Mouse (Mus musculus) kidney, adult 11 months (tissue): ENCODE data around the gene Gm20695.

Experiments
- DNase-seq: peaks from one replicate; pipeline ENCODE4 v3.0.0; 2022

The Gm20695 gene

GRCm38 (mm10) chr16:3896046-3896445 is 11.6 kb downstream of the Gm20695 start:
- DNase-seq = no peak

- no peak for DNase-seq
These were observed 12.1 kb downstream of the Gm20695 start for GRCm38 (mm10) chr16:3896553-3896952.

GRCm38 (mm10) chr16:3907471-3907870 is 23.0 kb downstream of the Gm20695 start:
- DNase-seq = no peak

- DNase-seq = peak; percentile 96
These were observed 24.2 kb downstream of the Gm20695 start, which contains the start of the genes 1700037C18Rik and Cluap1 for GRCm38 (mm10) chr16:3908537-3909111. Gene 1700037C18Rik, minus strand, starts transcription at chr16:3908689. Gene Cluap1, plus strand, starts transcription at chr16:3908801.

- no peak for DNase-seq
These were observed 24.7 kb downstream of the Gm20695 start for GRCm38 (mm10) chr16:3909118-3909517.

- no peak for DNase-seq
These were observed 36.3 kb downstream of the Gm20695 start for GRCm38 (mm10) chr16:3920756-3921155.

- DNase-seq = no peak
These were observed 39.1 kb downstream of the Gm20695 start for GRCm38 (mm10) chr16:3923515-3923914.

GRCm38 (mm10) chr16:3923966-3924365 is 39.5 kb downstream of the Gm20695 start:
- no peak for DNase-seq

GRCm38 (mm10) chr16:3928582-3928981 is 44.1 kb downstream of the Gm20695 start:
- DNase-seq = no peak

- no peak for DNase-seq
These were observed 44.7 kb downstream of the Gm20695 start for GRCm38 (mm10) chr16:3929151-3929550.

GRCm38 (mm10) chr16:3933536-3933935 is 49.1 kb downstream of the Gm20695 start:
- DNase-seq = no peak

GRCm38 (mm10) chr16:3934091-3934490 is 49.6 kb downstream of the Gm20695 start:
- DNase-seq = peak; percentile 10

- DNase-seq = no peak
These were observed 50.3 kb downstream of the Gm20695 start for GRCm38 (mm10) chr16:3934701-3935100.

GRCm38 (mm10) chr16:3951141-3951540 is 66.7 kb downstream of the Gm20695 start:
- no peak for DNase-seq

GRCm38 (mm10) chr16:3956369-3956768 is 71.9 kb downstream of the Gm20695 start:
- DNase-seq = peak; percentile 36

- DNase-seq = no peak
These were observed 74.8 kb downstream of the Gm20695 start for GRCm38 (mm10) chr16:3959261-3959660.

- no peak for DNase-seq
These were observed 80.5 kb downstream of the Gm20695 start for GRCm38 (mm10) chr16:3964990-3965389.

GRCm38 (mm10) chr16:3965534-3965933 is 81.1 kb downstream of the Gm20695 start:
- no peak for DNase-seq
